Mouse (Mus musculus): Measurements from ENCODE around the gene Rerg. TPM values are rescaled to one million over a fixed set of nuclear protein-coding genes. Genes with fewer than 3 reads are reported as not detected.
A peak's percentile ranks its signal among the peaks of the same experiment; 100 is the strongest.

The Rerg gene
- total RNA-seq, 2 experiments from 2014 or later = 37.5 to 41.0 TPM

DNA sequence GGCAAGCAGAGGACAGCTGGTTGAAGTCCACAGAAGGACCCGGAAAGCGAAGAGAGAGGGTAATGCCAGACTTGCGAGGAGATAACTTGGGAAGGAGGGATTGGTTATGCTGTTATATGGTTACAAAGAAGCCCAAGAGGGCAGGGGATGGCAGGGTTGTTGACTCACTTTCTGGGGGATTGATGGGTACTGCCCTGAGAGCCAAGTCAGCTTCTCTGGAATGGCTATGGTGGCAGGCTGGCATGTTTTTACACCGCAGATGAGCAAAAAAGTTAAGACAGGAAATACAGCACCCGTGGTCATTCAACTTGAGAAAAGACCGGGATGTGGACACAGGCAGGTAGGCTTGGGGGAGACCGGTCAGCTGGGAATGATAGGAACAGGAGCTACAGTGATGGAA lies 7.8 kb downstream of the Rerg start:
- no peak for DNase-seq

DNA sequence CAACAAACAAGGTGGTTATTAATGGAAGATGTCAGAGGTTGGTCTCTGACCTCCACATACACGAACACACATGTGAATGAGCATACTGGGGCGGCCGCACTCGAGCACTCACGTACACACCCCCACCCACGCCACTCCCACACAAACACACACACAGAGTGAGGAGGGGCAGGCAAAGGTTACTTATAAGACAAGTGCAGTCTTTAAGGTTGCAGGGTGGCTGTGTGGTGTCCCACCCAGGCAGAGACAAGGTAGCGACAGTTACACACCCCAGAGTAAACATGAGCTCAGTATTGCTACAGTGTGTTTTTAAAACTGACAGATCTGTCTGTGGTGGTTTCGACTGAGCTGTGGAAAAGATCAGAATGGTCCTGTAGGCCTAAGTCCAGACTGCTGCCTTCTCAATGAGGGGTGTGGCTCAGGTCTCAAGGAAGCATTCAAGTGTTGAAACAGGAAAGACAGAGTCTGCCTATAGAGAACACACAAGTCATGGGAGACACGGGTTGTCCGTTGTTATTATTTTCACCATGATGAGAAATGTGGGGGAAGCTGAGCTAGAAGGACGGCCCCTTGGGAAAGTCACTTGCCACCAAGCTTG lies 8.7 kb downstream of the Rerg start:
- no peak for DNase-seq

DNA sequence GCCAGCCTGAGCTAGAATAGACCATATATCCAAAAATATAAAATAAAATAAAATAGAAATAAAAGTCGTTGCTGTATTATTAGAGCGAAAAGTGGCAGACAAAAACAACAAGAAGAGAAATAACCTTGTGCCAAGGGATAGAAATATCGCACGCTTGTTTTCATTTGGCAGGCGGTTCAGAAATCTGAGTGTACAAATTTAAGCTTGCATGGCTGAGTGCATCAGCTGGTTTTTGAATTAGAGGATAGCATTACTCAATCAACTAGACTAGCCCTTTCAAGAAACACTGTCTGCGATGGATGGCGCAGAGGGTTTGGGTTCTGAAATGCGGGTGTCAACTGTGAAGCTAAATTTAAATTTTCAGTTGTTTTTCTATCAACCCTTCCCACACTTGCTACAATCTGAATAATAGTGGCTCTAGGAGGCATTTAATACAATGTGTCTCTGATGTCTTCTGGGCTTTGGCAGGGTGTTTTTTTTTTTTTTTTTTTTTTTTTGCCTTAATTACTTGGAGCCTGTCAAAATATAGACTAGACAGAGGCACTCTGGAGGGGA lies 10.8 kb downstream of the Rerg start:
- DNase-seq = no peak

DNA sequence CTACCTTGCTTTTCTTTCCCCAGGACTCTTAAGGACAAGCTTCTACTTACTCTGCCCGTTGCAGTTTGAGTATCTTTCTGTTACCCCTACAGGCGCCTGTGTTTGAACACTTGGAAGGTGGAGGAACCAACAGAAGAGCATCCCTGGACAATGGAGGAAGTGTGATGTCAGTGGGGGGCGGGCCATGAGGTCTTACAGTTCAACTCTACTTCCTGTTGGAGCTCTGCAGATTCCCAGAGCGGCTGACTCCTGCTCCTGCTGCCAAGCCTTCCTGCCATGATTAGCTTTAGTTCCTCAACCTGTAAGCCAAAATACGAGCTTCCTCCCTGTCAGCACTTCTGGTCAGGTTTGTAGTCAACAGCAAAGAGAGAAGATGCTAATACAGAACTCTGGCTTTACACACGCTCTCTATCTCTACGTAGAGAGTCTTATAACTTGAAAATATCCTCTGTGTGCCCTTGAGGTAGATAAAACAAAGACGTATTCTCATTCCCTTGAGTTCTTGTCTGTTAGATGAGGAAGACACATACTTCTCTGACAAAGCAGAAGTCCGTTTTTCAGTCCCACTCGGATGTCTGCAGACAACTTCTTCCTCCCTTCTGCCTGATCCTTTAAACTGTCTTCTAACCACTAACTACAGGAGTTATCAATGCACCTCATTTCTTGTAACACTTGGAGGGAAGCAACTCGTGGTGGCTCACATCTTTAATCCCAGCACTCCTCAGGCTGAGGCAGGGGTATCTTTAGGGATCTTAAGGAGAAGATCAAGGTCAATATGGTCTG lies 13.7 kb downstream of the Rerg start:
- DNase-seq = no peak

DNA sequence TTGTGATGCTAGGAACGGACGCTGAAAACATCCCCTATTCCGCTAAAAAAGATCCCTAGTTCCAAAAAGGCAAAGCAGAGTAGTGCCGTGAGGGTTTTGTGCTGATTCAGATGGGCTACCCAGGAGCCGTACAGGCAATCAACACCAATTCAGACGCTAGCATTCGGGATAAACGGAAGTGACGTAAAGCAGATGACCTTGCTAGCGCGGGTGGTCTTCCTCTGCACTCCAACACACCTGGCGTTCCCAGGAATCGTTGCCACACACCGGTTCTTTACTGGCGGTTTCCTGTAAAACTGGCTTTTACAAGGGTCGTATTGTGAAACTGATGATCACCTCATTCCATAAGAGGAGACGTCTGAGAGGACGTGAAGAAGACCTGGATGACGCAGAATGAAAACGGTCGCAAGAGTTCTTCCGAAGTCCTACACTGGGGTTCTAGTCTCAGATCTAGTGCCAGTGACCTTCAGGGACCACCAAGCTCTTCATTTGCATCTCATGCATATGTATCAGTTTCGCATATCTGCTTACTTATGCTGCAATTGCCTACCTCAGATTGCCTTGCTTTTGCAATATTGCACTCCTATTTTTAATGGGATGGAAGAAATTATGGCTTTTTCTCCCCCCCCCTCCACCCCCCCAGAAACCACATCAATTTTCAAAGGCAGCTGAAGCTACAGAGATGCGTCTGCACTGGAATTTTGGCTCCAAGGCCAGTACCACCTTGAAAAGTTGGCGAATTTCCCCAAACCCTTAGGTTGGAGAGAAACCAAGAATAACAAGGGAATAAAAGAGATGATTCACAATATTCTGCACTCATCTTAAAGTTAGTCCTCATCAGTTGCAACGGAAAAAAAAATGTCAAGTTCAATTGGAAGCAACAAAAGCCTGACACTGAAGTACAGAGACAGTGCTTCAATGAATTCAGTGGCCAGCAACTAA lies 14.8 kb downstream of the Rerg start:
- DNase-seq = no peak

DNA sequence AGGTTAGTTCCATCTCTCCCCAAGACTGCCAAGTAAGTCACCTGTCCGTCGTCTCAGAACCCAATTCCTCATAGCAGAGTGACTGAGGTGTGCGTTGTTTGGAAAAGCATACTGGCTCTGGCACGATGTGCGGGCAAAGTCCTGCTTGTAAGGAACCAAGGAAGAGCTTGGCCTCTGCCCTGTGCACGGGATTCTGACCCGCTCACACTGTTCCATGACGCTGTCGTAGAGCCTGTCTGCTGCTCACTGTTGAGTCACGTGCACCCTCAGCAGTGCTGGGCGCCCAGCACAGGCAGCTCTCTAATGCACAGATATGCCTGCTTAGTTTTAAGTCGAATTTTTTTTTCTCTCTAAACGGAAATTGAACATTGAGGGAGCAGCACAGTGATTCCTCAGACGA lies 17.3 kb downstream of the Rerg start:
- DNase-seq = no peak

DNA sequence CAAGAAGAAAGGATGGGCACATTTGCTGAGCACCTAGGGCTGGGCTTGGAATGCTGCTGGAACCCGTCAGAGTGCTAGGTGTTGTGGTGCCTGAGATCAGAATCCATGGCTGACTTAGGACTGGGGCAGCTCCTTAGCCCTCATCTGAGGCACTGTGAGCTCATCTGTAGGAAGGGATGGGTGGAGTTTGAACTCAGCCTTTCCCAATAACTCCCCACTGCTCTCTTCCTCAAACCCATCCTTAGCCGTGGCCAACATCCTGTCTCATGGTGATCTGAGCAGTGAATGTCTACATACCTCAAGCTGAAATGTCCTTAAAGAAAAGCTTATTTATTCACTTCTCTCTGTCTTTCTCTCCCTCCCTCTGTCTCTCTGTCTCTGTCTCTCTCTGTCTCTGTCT lies 19.3 kb downstream of the Rerg start:
- no peak for DNase-seq

DNA sequence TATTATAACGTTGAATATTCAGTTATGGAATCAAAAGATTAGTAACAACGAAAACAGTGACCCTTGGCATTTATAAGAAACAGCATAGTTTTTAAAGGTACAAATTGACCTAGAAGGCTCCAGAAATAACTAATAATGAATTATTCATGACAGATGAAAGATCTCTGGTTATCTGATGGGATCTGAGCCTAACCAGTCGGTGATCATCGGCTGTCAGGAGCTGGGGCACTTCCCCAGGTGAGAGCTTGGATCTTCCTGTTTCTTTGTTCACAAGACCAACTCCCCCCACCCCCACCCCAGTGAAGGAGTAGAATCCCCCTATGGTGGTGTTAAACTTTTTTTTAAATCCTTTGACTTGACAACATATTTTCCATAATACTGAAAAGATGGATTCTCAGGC lies 20.5 kb downstream of the Rerg start:
- DNase-seq = no peak

DNA sequence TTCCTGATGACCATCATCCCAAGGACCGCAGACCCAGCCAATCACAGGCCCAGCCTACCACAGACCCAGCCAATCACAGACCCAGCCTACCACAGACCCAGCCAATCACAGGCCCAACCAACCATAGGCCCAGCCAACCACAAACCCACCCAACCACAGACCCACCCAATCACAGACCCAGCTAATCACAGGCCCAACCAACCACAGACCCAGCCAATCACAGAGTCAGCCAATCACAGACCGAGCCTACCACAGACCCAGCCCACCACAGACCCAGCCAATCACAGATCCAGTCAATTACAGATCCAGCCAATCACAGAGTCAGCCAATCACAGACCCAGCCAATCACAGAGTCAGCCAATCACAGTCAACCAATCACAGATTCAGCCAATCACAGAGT lies 23.4 kb downstream of the Rerg start:
- no peak for DNase-seq

DNA sequence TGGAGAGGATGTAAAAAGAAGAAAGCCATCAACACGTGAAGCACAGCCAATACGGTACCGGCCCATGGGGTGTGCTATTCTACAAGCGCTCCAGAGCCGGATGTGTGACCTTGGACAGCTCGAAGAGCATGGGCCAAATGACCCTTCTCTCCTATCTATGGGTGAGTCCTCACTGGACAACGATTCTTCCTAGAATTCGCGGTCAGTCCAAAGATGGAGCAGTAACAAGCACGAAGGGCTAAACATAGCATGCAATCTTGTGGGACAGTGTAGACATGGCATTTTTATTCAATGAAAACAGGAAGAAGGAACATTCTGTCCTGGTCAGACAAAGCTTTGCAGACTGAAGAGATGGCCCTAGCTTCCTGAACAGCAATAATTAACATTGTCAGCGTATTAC lies 24.7 kb downstream of the Rerg start:
- DNase-seq = no peak

DNA sequence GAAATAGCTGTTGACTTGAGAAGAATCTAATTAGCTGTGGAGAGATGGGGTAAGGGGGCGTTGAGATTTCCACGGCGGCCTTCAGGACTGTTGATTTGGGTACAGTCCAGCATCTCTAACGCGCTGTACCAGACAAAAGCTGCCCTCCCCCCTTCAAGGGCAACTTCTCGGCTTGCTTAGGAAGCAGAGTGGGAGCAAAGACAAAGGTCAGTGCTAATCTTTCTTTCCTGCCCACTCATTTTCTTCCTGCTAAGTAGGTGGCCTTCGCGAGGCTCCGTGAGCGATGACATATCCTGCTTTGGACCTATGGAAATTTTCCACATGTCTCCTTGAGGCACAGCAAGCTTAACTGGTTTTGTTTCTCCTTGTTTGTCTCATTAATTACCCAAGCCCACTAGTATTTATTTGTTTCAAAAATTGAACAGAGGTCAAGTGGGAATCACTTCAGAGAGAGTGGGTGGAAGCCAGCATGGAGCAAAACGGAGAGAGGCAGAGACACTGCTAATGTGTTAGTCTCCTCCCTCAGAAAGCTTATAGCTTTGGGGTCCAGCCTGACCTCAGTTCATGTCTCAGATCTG lies 25.2 kb downstream of the Rerg start:
- DNase-seq = no peak

DNA sequence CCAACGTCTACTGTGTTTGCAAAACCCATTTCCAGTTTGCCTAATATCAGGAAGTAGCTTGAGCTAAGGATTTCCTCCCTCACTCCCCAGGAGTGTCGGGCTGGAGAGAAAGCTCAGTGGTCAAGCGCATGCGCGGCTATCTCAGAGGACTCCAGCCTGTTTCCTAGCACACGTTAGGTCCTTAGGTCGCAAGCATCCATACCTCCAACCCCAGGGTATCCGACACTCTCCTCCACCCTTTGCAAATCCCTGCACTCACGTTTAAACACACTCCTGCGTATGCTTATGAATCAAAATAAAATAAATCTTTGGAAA lies 25.8 kb downstream of the Rerg start:
- DNase-seq = no peak

DNA sequence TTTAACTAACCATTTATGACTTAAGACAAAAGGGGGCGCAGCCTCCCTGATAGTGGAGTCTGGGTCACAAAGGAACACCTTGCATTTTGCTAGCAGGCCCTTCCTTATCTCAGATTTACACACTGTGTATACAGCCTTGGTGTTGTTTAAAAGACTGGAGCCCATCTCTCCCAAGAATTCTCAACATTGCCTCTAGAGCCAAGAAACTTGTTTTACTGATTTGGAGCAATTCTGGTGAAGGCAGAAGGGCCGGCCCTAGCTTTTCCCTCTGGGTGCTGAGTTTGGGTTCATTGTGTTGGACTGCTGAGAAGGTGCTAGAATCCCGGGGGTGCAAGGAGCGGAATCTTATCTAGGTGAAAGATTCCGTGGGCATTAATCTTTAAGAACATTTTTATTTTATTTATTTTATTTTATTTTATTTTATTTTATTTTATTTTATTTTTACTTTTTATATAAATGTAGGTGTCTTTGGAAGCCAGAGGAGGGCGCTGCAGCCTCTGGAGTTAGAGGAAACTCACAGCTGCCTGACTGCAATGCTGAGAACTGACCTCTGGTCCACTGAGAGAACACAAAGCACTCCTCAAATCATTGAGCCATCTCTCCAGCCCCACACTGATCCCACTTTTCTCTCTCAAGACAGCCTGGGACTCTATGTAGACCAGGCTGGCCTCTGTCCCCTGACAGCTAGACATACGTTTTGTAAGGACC lies 26.3 kb downstream of the Rerg start:
- DNase-seq = no peak

DNA sequence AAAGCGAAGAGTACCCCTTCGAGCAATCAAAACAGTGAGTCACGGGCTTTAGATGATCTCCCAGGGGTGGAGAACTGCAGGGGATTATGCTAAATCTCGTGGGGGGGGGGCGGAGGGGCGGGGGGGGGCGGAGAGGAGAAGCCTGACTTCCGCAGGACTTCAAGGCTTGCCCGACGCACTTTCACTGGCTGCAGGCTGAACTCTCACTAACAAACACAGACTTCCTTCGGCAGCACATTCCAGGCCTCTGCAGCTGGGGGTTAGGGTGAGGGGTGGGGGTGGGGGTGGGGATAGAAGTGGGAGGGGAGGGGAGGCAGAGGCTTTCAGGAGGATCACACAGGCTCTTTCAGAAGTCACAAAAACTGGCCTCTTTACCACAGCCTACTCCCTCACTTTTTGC lies 27.5 kb downstream of the Rerg start:
- DNase-seq = no peak

DNA sequence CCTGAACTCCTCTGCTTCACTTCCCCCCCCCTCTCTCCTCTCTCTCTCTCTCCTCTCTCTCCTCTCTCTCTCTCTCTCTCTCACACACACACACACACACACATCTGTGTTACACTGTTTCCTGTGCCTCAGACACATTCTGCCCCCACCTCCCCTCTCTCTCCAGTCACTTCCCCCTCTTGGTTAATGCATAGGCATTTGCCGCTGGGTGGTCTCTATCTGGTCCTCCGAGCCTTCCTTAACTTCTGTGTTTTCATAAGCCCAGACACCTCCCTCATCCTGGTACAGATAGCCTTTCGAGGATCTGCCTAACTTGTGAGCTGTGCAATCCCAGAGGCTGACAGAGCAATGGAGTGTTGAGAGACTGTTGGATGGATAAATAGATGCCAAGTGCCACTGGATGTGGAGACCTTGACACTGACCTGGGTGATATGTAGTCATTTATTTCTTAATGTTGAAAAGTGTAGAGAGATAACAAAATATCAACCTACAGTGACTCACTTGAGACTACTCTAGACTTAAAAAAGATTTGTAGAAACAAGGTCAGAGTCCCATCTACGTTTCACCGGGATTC lies 29.0 kb downstream of the Rerg start:
- no peak for DNase-seq

DNA sequence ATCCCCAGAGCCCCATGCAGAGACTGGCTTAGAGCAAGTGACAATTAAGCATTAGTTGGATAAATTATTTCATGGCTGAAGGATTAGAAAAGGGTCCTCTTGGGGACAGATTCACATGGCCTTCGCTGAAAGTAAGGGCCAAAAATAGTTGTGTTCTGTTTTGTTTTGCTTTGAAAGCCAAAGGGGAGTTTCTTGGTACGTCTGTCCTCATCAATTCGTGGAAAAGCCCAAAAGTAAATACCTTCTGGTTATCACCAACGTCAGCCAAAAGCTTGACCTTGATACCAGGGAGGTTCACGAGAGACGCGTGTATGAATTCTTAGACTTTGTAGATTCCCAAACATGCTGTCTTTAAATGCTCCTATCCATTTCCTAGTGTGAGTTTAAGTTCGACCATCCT lies 31.5 kb downstream of the Rerg start:
- DNase-seq = no peak

DNA sequence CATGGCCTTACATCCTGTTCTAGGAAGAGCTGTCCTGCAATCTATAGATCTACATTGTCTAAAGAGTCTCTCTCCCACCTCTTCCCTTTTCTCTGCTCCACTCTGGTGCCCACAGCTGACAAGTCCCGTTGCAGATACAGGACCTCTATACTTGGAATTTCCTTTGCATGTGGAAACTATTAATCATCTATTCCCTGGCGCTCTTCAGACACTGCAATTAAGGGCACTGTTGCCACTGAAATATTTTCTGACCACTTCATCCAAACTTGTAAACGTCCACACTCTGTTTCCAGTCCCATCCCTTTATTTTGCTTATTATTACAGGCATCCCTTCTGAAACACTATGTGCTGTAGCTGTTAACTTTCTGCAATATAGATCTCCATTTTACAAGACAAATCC lies 31.9 kb downstream of the Rerg start:
- DNase-seq = no peak

DNA sequence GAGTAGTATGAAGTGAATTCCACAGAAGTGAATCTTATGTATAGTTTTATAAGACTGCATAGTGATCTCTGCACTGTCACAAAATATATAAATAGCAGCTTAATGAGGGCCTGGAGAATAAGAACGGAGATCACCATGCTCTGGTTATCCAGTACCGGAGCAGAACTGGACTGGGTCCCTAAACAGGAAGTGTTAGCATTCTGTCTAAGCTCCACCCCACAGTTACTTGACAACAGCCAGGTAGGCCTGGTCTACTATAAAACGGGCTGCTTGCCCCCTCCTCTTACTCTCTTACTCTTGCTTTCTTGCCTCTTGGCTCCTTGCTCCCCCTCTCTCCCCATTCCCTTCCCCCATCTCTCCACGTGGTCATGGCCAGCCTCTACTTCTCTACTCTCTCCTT lies 33.9 kb downstream of the Rerg start:
- no peak for DNase-seq

DNA sequence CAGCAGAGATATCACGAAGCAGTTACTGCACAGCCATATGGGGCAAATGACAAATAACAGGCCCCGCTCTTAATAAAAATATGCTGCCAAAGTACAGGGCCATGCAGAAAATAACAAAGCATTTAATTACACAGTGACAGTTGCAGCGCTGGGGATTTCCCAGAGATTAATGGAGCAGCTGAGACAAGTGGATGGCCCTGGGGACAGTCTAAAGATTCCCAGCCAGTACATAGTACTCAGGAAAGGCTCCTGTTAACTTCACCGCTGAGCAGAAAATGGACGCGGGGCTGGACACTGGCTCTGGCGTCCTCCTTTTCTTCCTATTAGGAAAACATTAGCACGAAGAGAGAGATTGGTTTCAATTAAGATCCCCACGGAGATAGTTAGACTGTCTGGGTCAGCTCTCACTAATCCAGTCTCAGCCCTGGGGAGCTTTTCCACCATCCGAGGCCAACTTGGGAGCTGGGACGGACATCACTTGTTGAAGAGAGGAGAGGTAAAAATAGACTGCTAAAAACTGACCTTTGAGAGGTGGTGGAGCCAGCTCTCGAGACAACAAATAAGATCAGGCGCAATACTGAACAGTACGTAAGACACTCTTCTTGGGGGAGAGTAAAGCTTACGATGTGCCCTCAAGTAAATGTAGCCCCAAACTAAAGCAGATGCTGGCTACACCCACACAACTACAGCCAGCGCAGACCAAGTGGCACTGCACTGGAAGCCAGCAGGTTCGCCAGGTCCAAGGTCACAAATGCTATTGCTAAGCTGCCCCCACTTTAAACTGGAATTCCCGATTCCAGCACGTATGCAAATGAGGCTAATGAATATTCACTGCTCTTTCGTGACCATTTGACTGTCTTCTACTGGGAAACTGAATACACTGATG lies 34.5 kb downstream of the Rerg start:
- DNase-seq = peak; percentile 27 to 34

DNA sequence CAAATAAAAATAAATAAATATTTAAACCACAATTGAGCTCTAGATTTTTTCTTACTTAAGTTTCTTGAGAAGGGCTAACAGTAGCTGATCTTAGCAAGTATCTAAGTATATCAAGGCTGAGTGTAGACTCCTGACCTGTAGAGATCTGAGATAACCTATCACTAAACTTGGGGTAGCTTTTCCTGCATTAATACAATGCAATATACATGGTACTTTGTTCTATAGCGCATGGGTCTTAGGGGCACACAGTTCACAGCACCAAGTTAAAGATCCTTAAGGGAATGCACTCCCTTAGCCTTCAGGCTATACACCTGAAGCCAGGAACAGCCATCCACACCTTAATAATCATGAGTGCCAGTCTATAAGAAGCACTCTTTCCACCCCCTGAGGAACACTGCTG lies 38.5 kb downstream of the Rerg start:
- DNase-seq = no peak

DNA sequence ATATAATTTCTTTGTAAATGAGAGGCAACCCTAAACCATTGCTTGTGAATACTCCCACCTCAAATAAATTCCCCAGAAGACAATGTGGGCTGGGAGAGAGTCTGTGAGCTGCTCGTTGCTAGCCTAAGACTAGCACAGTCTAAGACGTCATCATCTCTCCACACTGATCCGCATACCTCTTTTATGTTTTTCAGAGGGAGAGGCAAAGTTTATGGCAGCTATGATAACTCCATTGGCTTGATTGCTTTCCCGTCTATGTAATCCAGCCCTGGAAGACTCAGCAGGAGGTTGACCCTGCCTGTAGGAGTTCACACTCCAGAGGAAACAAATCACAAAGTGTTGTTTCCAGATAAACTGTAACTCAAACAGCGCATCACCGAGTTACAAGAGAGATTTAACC lies 38.9 kb downstream of the Rerg start:
- DNase-seq = no peak
